Mouse (Mus musculus): ENCODE data around the gene Trpc3. TPM values are rescaled to one million over a fixed set of nuclear protein-coding genes. Genes with fewer than 3 reads are reported as not detected.

Trpc3 gene
- total RNA-seq (2014; rRNA removed) (0.46 and 0.87 TPM in 2 replicates), polyA plus RNA-seq (2012; rRNA removed) (0.21 and 0.27 TPM in 2 replicates)

- H3K36me3 ChIP-seq (ENCODE audit: control insufficient read depth, insufficient read depth, low read length) = no peaks in the 10 kb centered on the region
- no peak for DNase-seq (ENCODE audit: extremely low read depth, low read depth, low spot score)
- WGBS = 1% methylated on average over 91 of the region's 91 CpGs
- peak within 1 kb of the TSS; percentile 14; the same call in 1 of the 2 replicates for H3K27ac ChIP-seq (replicated peaks; ENCODE audit: insufficient read depth, low read depth, low read length)
- peak within 1 kb of the TSS; percentile 55 for H3K4me3 ChIP-seq (ENCODE audit: insufficient read depth, low read depth, low read length)
- TF ChIP-seq POLR2A (IDR thresholded peaks at IDR 0.05; ENCODE audit: extremely low read depth, insufficient read depth, low read length) (no peak), CTCF (IDR thresholded peaks at IDR 0.05; ENCODE audit: low read depth, low read length) (no peak)
- H3K9ac ChIP-seq (ENCODE audit: low read depth, low read length) = peak within 1 kb of the TSS; percentile 68
- no peaks in the 10 kb centered on the region for H3K4me1 ChIP-seq (ENCODE audit: control insufficient read depth, insufficient read depth, low read length)
- peaks cover 10% of the 10 kb centered on the region for H3K27me3 ChIP-seq (ENCODE audit: control insufficient read depth, insufficient read depth, low read length)
- H3K79me2 ChIP-seq (ENCODE audit: control insufficient read depth, insufficient read depth, low read length) = no peaks in the 10 kb centered on the region
These were observed at the start of gene Trpc3 for GRCm38 (mm10) chr3:36689392-36690291. TSS of gene Trpc3 (minus strand) at chr3:36690167.

GRCm38 (mm10) chr3:36738071-36738470 lies 48.1 kb upstream of the Trpc3 start:
- DNase-seq (ENCODE audit: extremely low read depth, low read depth, low spot score) = no peak
- no peaks in the 10 kb centered on the region for H3K27me3 ChIP-seq (ENCODE audit: control insufficient read depth, insufficient read depth, low read length)
- no peak for TF ChIP-seq CTCF (IDR thresholded peaks at IDR 0.05; ENCODE audit: low read depth, low read length)
- no peak for TF ChIP-seq POLR2A (IDR thresholded peaks at IDR 0.05; ENCODE audit: extremely low read depth, insufficient read depth, low read length)
- H3K79me2 ChIP-seq (ENCODE audit: control insufficient read depth, insufficient read depth, low read length) = no peaks in the 10 kb centered on the region
- no peak overlapping the region for H3K27ac ChIP-seq (replicated peaks; ENCODE audit: insufficient read depth, low read depth, low read length)
- WGBS = 72% methylated on average over 4 of the region's 4 CpGs
- no peak overlapping the region for H3K9ac ChIP-seq (ENCODE audit: low read depth, low read length)
- no peak overlapping the region for H3K4me3 ChIP-seq (ENCODE audit: insufficient read depth, low read depth, low read length)
- no peaks in the 10 kb centered on the region for H3K4me1 ChIP-seq (ENCODE audit: control insufficient read depth, insufficient read depth, low read length)
- no peaks in the 10 kb centered on the region for H3K36me3 ChIP-seq (ENCODE audit: control insufficient read depth, insufficient read depth, low read length)

GRCm38 (mm10) chr3:36733075-36733474 lies 43.1 kb upstream of the Trpc3 start:
- Histone ChIP-seq H3K27me3 (ENCODE audit: control insufficient read depth, insufficient read depth, low read length) (no peaks in the 10 kb centered on the region), H3K27ac (replicated peaks; ENCODE audit: insufficient read depth, low read depth, low read length) (no peak overlapping the region), H3K36me3 (ENCODE audit: control insufficient read depth, insufficient read depth, low read length) (no peaks in the 10 kb centered on the region), H3K9ac (ENCODE audit: low read depth, low read length) (no peak overlapping the region), H3K4me3 (ENCODE audit: insufficient read depth, low read depth, low read length) (no peak overlapping the region), H3K79me2 (ENCODE audit: control insufficient read depth, insufficient read depth, low read length) (no peaks in the 10 kb centered on the region), H3K4me1 (ENCODE audit: control insufficient read depth, insufficient read depth, low read length) (no peaks in the 10 kb centered on the region)
- 92% methylated on average over 4 of the region's 4 CpGs for WGBS
- no peak for DNase-seq (ENCODE audit: extremely low read depth, low read depth, low spot score)
- TF ChIP-seq POLR2A (IDR thresholded peaks at IDR 0.05; ENCODE audit: extremely low read depth, insufficient read depth, low read length) (no peak), CTCF (IDR thresholded peaks at IDR 0.05; ENCODE audit: low read depth, low read length) (no peak)

- H3K79me2 ChIP-seq (ENCODE audit: control insufficient read depth, insufficient read depth, low read length) = no peaks in the 10 kb centered on the region
These were observed 36.6 kb upstream of the Trpc3 start for GRCm38 (mm10) chr3:36726545-36726944.

GRCm38 (mm10) chr3:36721850-36722249 lies 31.9 kb upstream of the Trpc3 start:
- no peaks in the 10 kb centered on the region for H3K27me3 ChIP-seq (ENCODE audit: control insufficient read depth, insufficient read depth, low read length)
- WGBS = 88% methylated on average over 3 of the region's 3 CpGs
- no peaks in the 10 kb centered on the region for H3K4me1 ChIP-seq (ENCODE audit: control insufficient read depth, insufficient read depth, low read length)
- no peaks in the 10 kb centered on the region for H3K79me2 ChIP-seq (ENCODE audit: control insufficient read depth, insufficient read depth, low read length)
- no peak for DNase-seq (ENCODE audit: extremely low read depth, low read depth, low spot score)
- no peak overlapping the region for H3K9ac ChIP-seq (ENCODE audit: low read depth, low read length)
- TF ChIP-seq POLR2A (IDR thresholded peaks at IDR 0.05; ENCODE audit: extremely low read depth, insufficient read depth, low read length) (no peak), CTCF (IDR thresholded peaks at IDR 0.05; ENCODE audit: low read depth, low read length) (no peak)
- no peak overlapping the region for H3K4me3 ChIP-seq (ENCODE audit: insufficient read depth, low read depth, low read length)
- no peak overlapping the region for H3K27ac ChIP-seq (replicated peaks; ENCODE audit: insufficient read depth, low read depth, low read length)
- no peaks in the 10 kb centered on the region for H3K36me3 ChIP-seq (ENCODE audit: control insufficient read depth, insufficient read depth, low read length)

More at GRCm38 (mm10) chr3:36726545-36726944, 36.6 kb upstream of the Trpc3 start:
- WGBS = 89% methylated on average over 8 of the region's 8 CpGs
- no peak for TF ChIP-seq POLR2A (IDR thresholded peaks at IDR 0.05; ENCODE audit: extremely low read depth, insufficient read depth, low read length)
- TF ChIP-seq CTCF (IDR thresholded peaks at IDR 0.05; ENCODE audit: low read depth, low read length) = no peak
- no peaks in the 10 kb centered on the region for H3K27me3 ChIP-seq (ENCODE audit: control insufficient read depth, insufficient read depth, low read length)
- no peak overlapping the region for H3K27ac ChIP-seq (replicated peaks; ENCODE audit: insufficient read depth, low read depth, low read length)
- DNase-seq (ENCODE audit: extremely low read depth, low read depth, low spot score) = no peak
- no peak overlapping the region for H3K9ac ChIP-seq (ENCODE audit: low read depth, low read length)
- no peaks in the 10 kb centered on the region for H3K36me3 ChIP-seq (ENCODE audit: control insufficient read depth, insufficient read depth, low read length)
- H3K4me1 ChIP-seq (ENCODE audit: control insufficient read depth, insufficient read depth, low read length) = no peaks in the 10 kb centered on the region
- H3K4me3 ChIP-seq (ENCODE audit: insufficient read depth, low read depth, low read length) = no peak overlapping the region

- TF ChIP-seq CTCF (IDR thresholded peaks at IDR 0.05; ENCODE audit: low read depth, low read length) (no peak), POLR2A (IDR thresholded peaks at IDR 0.05; ENCODE audit: extremely low read depth, insufficient read depth, low read length) (no peak)
- Histone ChIP-seq H3K9ac (ENCODE audit: low read depth, low read length) (no peak overlapping the region), H3K27ac (replicated peaks; ENCODE audit: insufficient read depth, low read depth, low read length) (no peak overlapping the region), H3K4me1 (ENCODE audit: control insufficient read depth, insufficient read depth, low read length) (no peaks in the 10 kb centered on the region), H3K4me3 (ENCODE audit: insufficient read depth, low read depth, low read length) (no peak overlapping the region), H3K27me3 (ENCODE audit: control insufficient read depth, insufficient read depth, low read length) (no peaks in the 10 kb centered on the region), H3K36me3 (ENCODE audit: control insufficient read depth, insufficient read depth, low read length) (no peaks in the 10 kb centered on the region), H3K79me2 (ENCODE audit: control insufficient read depth, insufficient read depth, low read length) (no peaks in the 10 kb centered on the region)
- 79% methylated on average over 3 of the region's 3 CpGs for WGBS
- no peak for DNase-seq (ENCODE audit: extremely low read depth, low read depth, low spot score)
These were observed 19.6 kb upstream of the Trpc3 start for GRCm38 (mm10) chr3:36709521-36709920.

Measured in liver, adult 2 months (tissue).